Mouse (Mus musculus) lung, adult 18-20 months (tissue): ENCODE measurements around the gene Exoc2.

Experiments
- DNase-seq, 2 experiments: peaks; one replicate each; pipeline ENCODE4 v3.0.0; 2022; ENCODE audit warnings: mixed read lengths in 2 of 2

Exoc2 gene

GRCm38 (mm10) chr13:30817436-30817835 is 156.5 kb downstream of the Exoc2 start:
- DNase-seq: no peak

DNA sequence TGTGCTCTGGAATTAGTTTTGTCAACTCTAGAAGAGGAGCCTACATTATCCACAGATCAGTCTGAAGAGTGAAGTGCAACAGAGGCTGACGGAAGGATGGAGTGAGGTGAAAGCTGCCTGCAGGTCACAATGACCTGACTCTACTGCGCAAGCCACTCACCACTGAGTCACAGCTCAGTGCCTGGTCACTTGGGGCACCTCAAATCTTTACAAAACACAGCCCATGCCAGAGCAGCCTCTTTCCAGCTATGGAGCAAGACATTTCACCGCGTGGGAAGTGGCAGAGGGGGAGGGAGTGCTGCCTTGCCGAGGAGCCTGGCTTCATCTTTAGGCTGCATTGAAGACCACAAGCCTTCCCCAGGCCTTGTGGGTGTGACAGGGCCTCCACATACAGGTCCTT is 159.6 kb downstream of the Exoc2 start:
- no peak for DNase-seq

DNA sequence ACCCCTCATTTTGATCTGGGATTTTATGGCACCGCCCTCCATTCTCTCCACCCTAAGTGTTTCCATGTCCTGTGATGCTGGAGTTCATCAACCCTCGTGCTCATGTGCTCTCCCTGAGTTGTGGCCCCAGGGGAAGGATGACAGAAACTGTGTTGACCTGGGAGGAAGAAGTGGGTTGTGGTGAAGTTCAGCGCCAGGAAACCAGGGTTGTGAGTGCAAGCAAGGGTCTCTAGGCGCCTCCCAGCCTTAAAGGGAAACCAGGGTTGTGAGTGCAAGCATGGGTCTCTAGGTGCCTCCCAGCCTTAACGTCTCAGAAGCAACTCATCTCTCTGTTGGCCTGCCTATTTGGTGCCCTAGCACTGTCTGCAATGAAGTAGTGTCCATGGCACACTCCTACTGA is 160.4 kb downstream of the Exoc2 start:
- DNase-seq: no peak

- no peak for DNase-seq
Measured at GRCm38 (mm10) chr13:30809240-30809639, 164.7 kb downstream of the Exoc2 start.

GRCm38 (mm10) chr13:30802336-30802955 is 171.4 kb downstream of the Exoc2 start:
- no peak for DNase-seq

GRCm38 (mm10) chr13:30801886-30802285 is 172.0 kb downstream of the Exoc2 start:
- DNase-seq: no peak

- DNase-seq: no peak
Measured at GRCm38 (mm10) chr13:30795960-30796359, 177.9 kb downstream of the Exoc2 start.

GRCm38 (mm10) chr13:30793616-30794015 is 180.3 kb downstream of the Exoc2 start:
- DNase-seq: no peak

DNA sequence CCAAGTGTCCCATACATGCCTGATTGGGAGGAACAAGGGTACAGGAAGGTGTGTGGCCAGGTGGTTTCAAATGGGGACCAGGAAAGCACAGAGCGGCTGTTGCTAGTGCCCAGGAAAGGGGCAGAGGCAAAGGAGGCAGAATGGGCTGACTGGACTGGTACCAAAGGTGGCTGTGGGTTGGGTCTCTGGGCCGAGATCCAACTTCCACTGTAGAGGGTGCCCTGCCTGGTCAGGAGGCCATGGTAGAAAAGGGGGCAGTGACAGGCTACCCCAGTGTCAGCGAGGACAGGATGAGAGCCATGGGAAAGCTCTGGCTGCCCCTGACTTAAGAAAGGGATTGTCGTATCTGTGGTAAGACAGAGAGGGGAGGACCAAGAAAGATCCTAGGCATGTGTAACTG is 180.7 kb downstream of the Exoc2 start:
- DNase-seq: no peak

- no peak for DNase-seq
Measured at GRCm38 (mm10) chr13:30792741-30793140, 181.2 kb downstream of the Exoc2 start.

- DNase-seq: no peak
Measured at GRCm38 (mm10) chr13:30792308-30792707, 181.6 kb downstream of the Exoc2 start.

DNA sequence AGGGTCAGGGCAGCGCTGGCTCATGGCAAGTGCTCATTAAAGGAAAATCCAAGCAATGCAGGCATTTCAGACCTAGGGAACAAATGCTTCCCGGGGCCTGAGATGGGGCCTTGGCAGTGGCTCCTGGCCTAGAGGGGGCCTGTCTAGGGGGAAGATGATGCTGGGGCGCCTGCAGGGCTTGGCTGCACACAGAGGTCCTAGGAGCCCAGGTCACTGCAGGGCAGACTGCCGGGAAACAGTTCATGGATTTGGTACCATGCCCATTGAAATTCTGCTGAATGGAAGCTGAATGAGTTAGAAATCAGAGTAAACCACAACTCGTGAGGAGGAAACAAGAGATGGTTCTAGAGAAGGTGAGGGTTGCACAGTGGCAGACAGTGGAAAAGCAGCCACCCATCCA is 183.9 kb downstream of the Exoc2 start:
- no peak for DNase-seq

DNA sequence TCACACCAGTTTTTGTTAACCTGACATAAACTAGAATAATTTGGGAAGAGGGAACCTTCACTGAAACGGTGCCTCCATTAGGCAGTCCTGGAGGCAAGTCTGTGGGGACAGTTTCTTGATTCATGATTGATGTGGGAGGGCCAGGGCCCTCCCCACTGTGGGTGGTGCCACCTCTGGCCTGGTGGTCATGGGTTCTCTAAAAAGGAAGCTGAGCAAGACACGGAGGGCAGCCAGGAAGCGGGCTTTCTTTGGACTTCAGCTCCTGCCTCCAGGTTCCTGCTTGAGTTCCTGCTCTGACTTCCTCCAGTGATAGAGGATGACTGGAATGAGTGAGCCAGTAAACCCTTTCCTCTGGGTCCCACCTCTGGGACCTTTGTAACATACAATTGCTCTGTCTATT is 185.5 kb downstream of the Exoc2 start:
- no peak for DNase-seq

DNA sequence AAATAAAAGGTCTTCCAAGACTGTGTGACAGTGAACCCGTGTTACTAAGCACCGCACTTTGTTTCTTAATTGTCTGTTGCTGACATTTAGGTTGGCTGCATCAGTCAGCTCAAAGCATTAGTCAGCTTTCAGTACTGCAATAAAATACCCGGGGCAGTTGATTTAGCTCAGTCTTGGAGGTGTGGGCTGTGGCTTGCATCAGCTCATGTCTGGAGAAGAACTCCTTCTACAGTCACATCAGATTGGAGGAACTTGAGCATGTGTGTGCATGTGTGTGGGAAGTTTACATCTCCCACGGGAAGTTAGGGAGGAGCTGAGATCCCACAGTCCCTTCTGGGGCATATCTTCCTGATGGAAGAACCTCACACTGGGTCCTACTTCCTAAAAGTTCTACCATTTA is 185.9 kb downstream of the Exoc2 start:
- no peak for DNase-seq

- DNase-seq: no peak
Measured at GRCm38 (mm10) chr13:30787556-30787955, 186.3 kb downstream of the Exoc2 start.

DNA sequence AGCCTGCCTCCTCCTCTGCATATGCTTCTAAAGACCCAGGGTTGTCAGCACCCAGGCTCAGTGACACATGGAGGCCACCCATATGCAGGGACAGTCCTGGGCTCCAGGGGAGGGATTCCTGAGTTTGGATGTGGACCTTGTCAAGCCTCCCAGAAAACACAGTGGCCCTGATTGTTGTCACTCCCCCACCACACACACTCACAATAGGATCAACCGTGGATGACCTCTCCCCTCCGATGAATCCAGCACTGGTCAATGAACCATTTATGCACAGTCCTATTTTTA is 186.9 kb downstream of the Exoc2 start:
- DNase-seq: no peak

DNA sequence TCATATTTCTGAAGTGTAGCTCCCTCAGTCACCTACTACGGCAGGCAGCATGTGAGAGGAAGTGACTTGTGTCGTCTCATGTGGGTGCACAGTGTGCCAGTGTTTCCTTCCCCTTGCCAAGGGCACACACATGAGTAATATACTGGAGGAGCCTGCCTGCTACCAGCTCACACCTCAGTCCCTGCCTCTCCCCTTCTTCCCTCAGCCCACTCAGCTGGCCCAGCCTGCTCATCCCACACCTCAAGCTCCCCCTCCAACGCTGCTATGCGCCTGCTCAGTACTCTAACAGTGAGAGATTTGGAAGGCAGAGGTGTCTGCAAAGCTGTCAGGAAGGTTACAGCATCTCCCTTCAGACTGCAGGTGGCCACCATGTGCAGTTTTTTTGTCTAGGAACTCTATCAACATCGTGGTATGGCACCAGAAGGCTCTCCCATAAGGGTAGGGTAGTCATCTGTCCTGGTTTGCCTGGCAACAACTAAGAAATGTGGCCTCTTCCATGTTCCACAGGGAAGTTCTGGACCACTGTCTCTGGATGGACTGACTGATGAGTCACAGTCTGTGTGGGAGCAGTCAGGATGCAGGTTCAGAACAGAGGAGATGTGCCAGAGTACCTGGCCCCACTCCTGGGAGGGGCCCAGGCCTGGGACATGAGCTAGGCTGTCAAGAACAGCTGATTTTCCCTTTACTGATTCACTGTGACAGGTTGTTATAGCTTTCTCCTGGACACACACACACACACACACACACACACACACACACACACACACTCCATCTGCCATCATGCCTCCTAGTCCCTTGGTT is 187.5 kb downstream of the Exoc2 start:
- peak in 1 of 2 experiments; percentile 31 for DNase-seq

GRCm38 (mm10) chr13:30785423-30786040 is 188.4 kb downstream of the Exoc2 start:
- DNase-seq: no peak

- no peak for DNase-seq
Measured at GRCm38 (mm10) chr13:30782419-30782818, 191.5 kb downstream of the Exoc2 start.

GRCm38 (mm10) chr13:30781905-30782304 is 192.0 kb downstream of the Exoc2 start:
- no peak for DNase-seq

DNA sequence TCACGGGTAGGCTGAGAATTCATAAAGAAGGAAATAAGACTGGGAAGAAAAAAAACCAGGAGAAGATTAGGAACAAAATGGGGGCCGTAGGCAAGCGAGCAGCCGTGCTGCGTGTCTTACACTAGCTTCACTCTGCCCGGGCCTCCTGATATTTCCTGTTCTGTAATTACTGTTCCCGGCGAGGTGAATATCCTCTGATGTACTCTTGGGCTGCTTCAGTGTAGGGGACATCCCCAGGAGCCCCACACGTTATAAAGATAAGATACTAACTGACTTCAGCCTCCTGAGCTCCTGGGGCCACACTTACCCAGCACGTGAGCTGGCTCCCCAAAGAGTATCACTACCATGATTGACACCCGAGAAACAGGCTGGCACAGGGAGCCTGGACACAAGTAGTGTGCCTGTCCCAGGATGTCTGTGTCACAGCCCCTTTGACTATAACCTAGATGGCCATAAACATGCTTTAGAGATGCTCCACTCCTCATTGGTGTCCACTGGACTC is 196.2 kb downstream of the Exoc2 start:
- DNase-seq: no peak

DNA sequence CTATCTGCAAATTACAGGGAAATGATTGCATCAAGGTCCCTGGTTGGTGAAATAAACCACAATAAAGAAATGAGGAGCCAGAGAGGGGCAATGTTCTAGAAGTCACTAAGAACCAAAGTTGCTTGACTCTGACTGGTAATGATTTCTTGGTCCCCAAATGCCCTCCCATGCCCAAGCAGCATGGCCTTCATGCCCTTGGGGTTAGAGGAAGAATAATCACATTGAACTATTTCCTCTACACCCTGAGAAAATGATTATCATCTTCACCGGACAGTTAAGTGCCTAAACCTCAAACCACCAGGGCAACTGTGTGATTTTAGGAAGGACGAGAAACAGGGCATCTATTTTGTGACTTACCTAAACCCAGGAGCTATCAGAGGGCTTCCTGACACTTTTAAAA is 197.9 kb downstream of the Exoc2 start:
- DNase-seq: no peak

DNA sequence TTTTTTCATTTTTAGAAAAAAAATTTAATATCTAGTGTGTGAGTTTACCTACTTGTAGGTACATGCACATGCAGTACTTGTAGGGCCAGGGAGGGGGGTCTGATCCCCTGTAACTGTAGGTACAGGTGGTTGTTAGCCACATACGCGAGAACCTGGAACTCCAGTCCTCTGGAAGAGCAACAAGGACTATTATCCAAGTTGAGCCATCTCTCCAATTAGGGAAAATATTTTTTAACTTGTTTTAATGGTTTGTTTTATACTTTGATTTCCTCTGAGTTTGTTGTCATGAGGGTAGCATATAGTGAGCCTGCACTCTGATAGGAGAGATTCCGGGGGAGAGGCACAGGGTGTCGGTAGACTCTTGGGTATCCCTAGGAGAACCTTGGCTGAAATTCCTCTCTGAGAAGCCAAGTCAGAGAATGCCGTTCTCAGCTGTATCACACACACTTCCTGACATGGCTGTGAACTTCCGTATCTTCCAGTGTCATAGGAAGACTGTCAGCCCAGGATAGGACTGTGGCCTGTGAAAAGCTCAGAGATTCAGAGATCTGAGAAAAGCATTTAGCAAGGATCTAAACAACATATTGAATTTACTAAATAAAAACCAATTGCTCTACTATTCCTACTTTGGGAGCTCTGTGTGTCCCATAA is 206.3 kb downstream of the Exoc2 start:
- no peak for DNase-seq
